Mouse (Mus musculus): ENCODE results near the gene Slc11a2. TPM values are rescaled to one million over a fixed set of nuclear protein-coding genes. Genes with fewer than 3 reads are reported as not detected.
A peak's percentile ranks its signal among the peaks of the same experiment; 100 is the strongest.
"Not testable (repeated sequence)": the region's sequence is repeated elsewhere in the genome, so short reads cannot be mapped to it uniquely, and the experiment has no call there.

Slc11a2 gene
- polyA plus RNA-seq, 1 experiment from 2014 or later: 29.4 TPM

GRCm38 (mm10) chr15:100353399-100353798 lies 71.5 kb downstream of the Slc11a2 start:
- H3K4me1 ChIP-seq; DNase-seq (ENCODE audit: extremely low spot score, low spot score); H3K4me3 ChIP-seq; H3K27me3 ChIP-seq (ENCODE audit: poor library complexity, severe bottlenecking); H3K36me3 ChIP-seq (replicated peaks); H3K9me3 ChIP-seq; H3K27ac ChIP-seq: not testable (repeated sequence)
- 93% methylated on average over 14 of the region's 22 CpGs for WGBS

- WGBS: 85% methylated on average over 10 of the region's 10 CpGs
These were observed 72.1 kb downstream of the Slc11a2 start, which contains the start of the genes Methig1 and Mettl7a2 for GRCm38 (mm10) chr15:100352711-100353250. Gene Methig1 (plus strand): TSS chr15:100353149. Gene Mettl7a2 (plus strand): TSS chr15:100353200.

GRCm38 (mm10) chr15:100351501-100352060 lies 73.3 kb downstream of the Slc11a2 start:
- no peak for DNase-seq (ENCODE audit: extremely low spot score, low spot score)
- no peak overlapping the region for H3K4me3 ChIP-seq
- 83% methylated on average over 6 of the region's 6 CpGs for WGBS
- H3K27me3 ChIP-seq (ENCODE audit: poor library complexity, severe bottlenecking): no peaks in the 10 kb centered on the region
- H3K9me3 ChIP-seq: no peaks in the 10 kb centered on the region
- H3K27ac ChIP-seq: no peak overlapping the region; the same call in 1 of the 2 replicates
- peaks cover 5% of the 10 kb centered on the region for H3K4me1 ChIP-seq
- H3K36me3 ChIP-seq (replicated peaks): no peaks in the 10 kb centered on the region

More at GRCm38 (mm10) chr15:100352711-100353250, 72.1 kb downstream of the Slc11a2 start, which contains the start of the genes Methig1 and Mettl7a2:
- no peak for DNase-seq (ENCODE audit: extremely low spot score, low spot score)
- no peak within 1 kb of the TSS for H3K4me3 ChIP-seq
- no peaks in the 10 kb centered on the region for H3K4me1 ChIP-seq
- H3K36me3 ChIP-seq (replicated peaks): no peaks in the 10 kb centered on the region
- H3K27me3 ChIP-seq (ENCODE audit: poor library complexity, severe bottlenecking): no peaks in the 10 kb centered on the region
- no peak within 1 kb of the TSS for H3K27ac ChIP-seq
- no peaks in the 10 kb centered on the region for H3K9me3 ChIP-seq

GRCm38 (mm10) chr15:100349496-100349895 lies 75.4 kb downstream of the Slc11a2 start:
- H3K4me1 ChIP-seq: peaks cover 9% of the 10 kb centered on the region
- H3K27ac ChIP-seq: no peak overlapping the region
- peaks cover 5% of the 10 kb centered on the region; the same call in 1 of the 2 replicates for H3K9me3 ChIP-seq
- H3K27me3 ChIP-seq (ENCODE audit: poor library complexity, severe bottlenecking): no peaks in the 10 kb centered on the region
- DNase-seq (ENCODE audit: extremely low spot score, low spot score): no peak
- no peak overlapping the region for H3K4me3 ChIP-seq
- 67% methylated on average over 2 of the region's 2 CpGs for WGBS
- no peaks in the 10 kb centered on the region for H3K36me3 ChIP-seq (replicated peaks)

- no peaks in the 10 kb centered on the region for H3K27me3 ChIP-seq (ENCODE audit: poor library complexity, severe bottlenecking)
- peaks cover 9% of the 10 kb centered on the region for H3K4me1 ChIP-seq
- no peak overlapping the region for H3K4me3 ChIP-seq
- peak overlapping the region; percentile 62 for H3K27ac ChIP-seq
- 75% methylated on average over 14 of the region's 14 CpGs for WGBS
- no peaks in the 10 kb centered on the region for H3K36me3 ChIP-seq (replicated peaks)
- DNase-seq (ENCODE audit: extremely low spot score, low spot score): no peak
- H3K9me3 ChIP-seq: peaks cover 5% of the 10 kb centered on the region; the same call in 1 of the 2 replicates
These were observed 78.1 kb downstream of the Slc11a2 start for GRCm38 (mm10) chr15:100346761-100347160.

- H3K4me1 ChIP-seq: peaks cover 9% of the 10 kb centered on the region
- no peaks in the 10 kb centered on the region for H3K27me3 ChIP-seq (ENCODE audit: poor library complexity, severe bottlenecking)
- no peak overlapping the region for H3K27ac ChIP-seq
- peaks cover 5% of the 10 kb centered on the region; the same call in 1 of the 2 replicates for H3K9me3 ChIP-seq
- H3K4me3 ChIP-seq: no peak overlapping the region
- DNase-seq (ENCODE audit: extremely low spot score, low spot score): no peak
- H3K36me3 ChIP-seq (replicated peaks): no peaks in the 10 kb centered on the region
These were observed 79.4 kb downstream of the Slc11a2 start for GRCm38 (mm10) chr15:100345484-100345883.

- not testable (repeated sequence) for DNase-seq (ENCODE audit: extremely low spot score, low spot score); H3K9me3 ChIP-seq; H3K27ac ChIP-seq; H3K4me3 ChIP-seq; H3K27me3 ChIP-seq (ENCODE audit: poor library complexity, severe bottlenecking); H3K36me3 ChIP-seq (replicated peaks); H3K4me1 ChIP-seq
- WGBS: 84% methylated on average over 5 of the region's 5 CpGs
These were observed 83.4 kb downstream of the Slc11a2 start for GRCm38 (mm10) chr15:100341314-100341980.

Other genes with a start within 250 kb of the Slc11a2 start
- 41.4 and 42.7 TPM in 2 replicates for gene Atf1, start 197.3 kb downstream of the Slc11a2 start, polyA plus RNA-seq (2016; fragmentation: Nextera tagmentation; extraction: Ambion mirVana)
- not detected in 2 replicates for gene Tmprss12, start 144.2 kb downstream of the Slc11a2 start, polyA plus RNA-seq (2016; fragmentation: Nextera tagmentation; extraction: Ambion mirVana)
- gene Mettl7a1, start 120.9 kb downstream of the Slc11a2 start, polyA plus RNA-seq (2016; fragmentation: Nextera tagmentation; extraction: Ambion mirVana): 3.8 and 3.9 TPM in 2 replicates
- gene Mettl7a3, start 90.1 kb downstream of the Slc11a2 start, polyA plus RNA-seq (2016; fragmentation: Nextera tagmentation; extraction: Ambion mirVana): not detected in 2 replicates
- not detected in 2 replicates for gene Methig1, start 71.9 kb downstream of the Slc11a2 start, polyA plus RNA-seq (2016; fragmentation: Nextera tagmentation; extraction: Ambion mirVana)
- not detected in 2 replicates for gene Mettl7a2, start 71.9 kb downstream of the Slc11a2 start, polyA plus RNA-seq (2016; fragmentation: Nextera tagmentation; extraction: Ambion mirVana)
- gene Higd1c, start 60.5 kb downstream of the Slc11a2 start, polyA plus RNA-seq (2016; fragmentation: Nextera tagmentation; extraction: Ambion mirVana): not detected in 2 replicates
- gene Gm5475, start 2.9 kb downstream of the Slc11a2 start, polyA plus RNA-seq (2016; fragmentation: Nextera tagmentation; extraction: Ambion mirVana): 0.05 TPM in 1 of 2 replicates, not detected in the other
- 39.5 and 41.3 TPM in 2 replicates for gene Letmd1, start 44.0 kb upstream of the Slc11a2 start, polyA plus RNA-seq (2016; fragmentation: Nextera tagmentation; extraction: Ambion mirVana)
- 17.0 and 17.2 TPM in 2 replicates for gene Csrnp2, start 70.4 kb upstream of the Slc11a2 start, polyA plus RNA-seq (2016; fragmentation: Nextera tagmentation; extraction: Ambion mirVana)
- 31.4 and 33.4 TPM in 2 replicates for gene Tfcp2, start 126.9 kb upstream of the Slc11a2 start, polyA plus RNA-seq (2016; fragmentation: Nextera tagmentation; extraction: Ambion mirVana)
- 3.6 and 4.9 TPM in 2 replicates for gene Pou6f1, start 174.9 kb upstream of the Slc11a2 start, polyA plus RNA-seq (2016; fragmentation: Nextera tagmentation; extraction: Ambion mirVana)
- 214 and 224 TPM in 2 replicates for gene Dazap2, start 190.3 kb upstream of the Slc11a2 start, polyA plus RNA-seq (2016; fragmentation: Nextera tagmentation; extraction: Ambion mirVana)
- 4.3 and 4.6 TPM in 2 replicates for gene Smagp, start 211.9 kb upstream of the Slc11a2 start, polyA plus RNA-seq (2016; fragmentation: Nextera tagmentation; extraction: Ambion mirVana)
- gene Bin2, start 244.5 kb upstream of the Slc11a2 start, polyA plus RNA-seq (2016; fragmentation: Nextera tagmentation; extraction: Ambion mirVana): 3.3 and 3.6 TPM in 2 replicates

Data from forebrain, embryonic 10.5 days (tissue).